Mouse (Mus musculus) heart, embryonic 11.5 days (tissue): Measurements from ENCODE around the gene Tanc2. TPM values are rescaled to one million over a fixed set of nuclear protein-coding genes. Genes with fewer than 3 reads are reported as not detected.

Experiments used
- ATAC-seq: fragments of 200-750 bp; cut with Nextera tagmentation; replicated peaks from 2 replicates; pipeline ENCODE4 v1.8.0; 2017; ENCODE audit warnings: moderate library complexity; ENCODE audit not compliant: insufficient number of reproducible peaks, low FRiP score, low TSS enrichment
- H3K27ac ChIP-seq: fragments of 300-500 bp; sonication (generic); 2 replicates; pipeline ENCODE4 v1.5.1; 2014; ENCODE audit warnings: mild to moderate bottlenecking, low read depth, low read length
- H3K27me3 ChIP-seq: fragments of 300-500 bp; sonication (generic); 2 replicates; pipeline ENCODE4 v1.6.1; 2014; ENCODE audit warnings: mild to moderate bottlenecking, low read length, mixed read lengths; ENCODE audit not compliant: control insufficient read depth, insufficient read depth
- H3K36me3 ChIP-seq: fragments of 300-500 bp; sonication (generic); 2 replicates; pipeline ENCODE4 v1.6.1; 2014; ENCODE audit warnings: mild to moderate bottlenecking, low read length, moderate library complexity, mixed read lengths; ENCODE audit not compliant: control insufficient read depth, insufficient read depth
- H3K4me1 ChIP-seq: fragments of 300-500 bp; sonication (generic); 2 replicates; pipeline ENCODE4 v1.6.1; 2014; ENCODE audit warnings: low read length; ENCODE audit not compliant: control insufficient read depth, insufficient read depth
- H3K4me2 ChIP-seq: fragments of 300-500 bp; sonication (generic); 2 replicates; pipeline ENCODE4 v1.6.1; 2014; ENCODE audit warnings: mild to moderate bottlenecking, moderate library complexity
- H3K4me3 ChIP-seq: fragments of 300-500 bp; sonication (generic); 2 replicates; pipeline ENCODE4 v1.5.1; 2014; ENCODE audit warnings: low read depth, low read length
- H3K9ac ChIP-seq: fragments of 300-500 bp; sonication (generic); 2 replicates; pipeline ENCODE4 v1.6.1; 2014; ENCODE audit warnings: mild to moderate bottlenecking, low read depth, low read length, moderate library complexity
- H3K9me3 ChIP-seq: fragments of 300-500 bp; sonication (generic); replicated peaks from 2 replicates; pipeline ENCODE4 v1.6.1; 2016; ENCODE audit warnings: low read length; ENCODE audit not compliant: control insufficient read depth
- WGBS: fragments of 180-500 bp; shearing (Covaris S2); extraction: QIAGEN DNeasy Blood & Tissue Kit; methylation state at CpG from one replicate; pipeline ENCODE4 v1.1.7; 2014; ENCODE audit not compliant: insufficient replicate concordance; 5-methylcytosine and 5-hydroxymethylcytosine counted together
- polyA plus RNA-seq: library from polyadenylated mRNA; unstranded; fragments of >200 nt; fragmentation: Nextera tagmentation; extraction: Ambion mirVana; gene quantifications from 2 replicates; pipeline ENCODE4 v1.2.1, GENCODE M21; 2014

Gene Tanc2
- polyA plus RNA-seq, 1 experiment from 2014 or later, result 24.8 TPM

DNA sequence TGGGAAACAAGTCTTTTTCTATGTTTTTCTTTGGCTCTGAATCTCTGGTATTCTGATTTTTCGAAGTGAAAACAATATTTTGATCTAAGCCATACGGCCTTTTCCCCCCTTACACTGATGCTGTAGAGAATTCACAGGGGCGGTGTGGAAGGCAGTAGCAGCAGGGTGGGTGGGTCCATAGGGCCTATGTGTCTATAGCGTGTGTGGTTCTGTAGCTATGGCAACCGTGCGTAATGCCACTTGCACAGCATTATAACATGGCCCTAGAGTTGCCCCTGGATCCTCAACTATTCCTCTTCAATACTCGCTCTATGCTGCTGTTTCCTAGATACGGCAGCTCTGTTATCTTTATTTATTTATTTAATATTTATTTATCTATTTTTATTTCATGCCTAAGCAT lies 32.5 kb upstream of the Tanc2 start:
- H3K4me3 ChIP-seq, result no peak overlapping the region
- H3K4me1 ChIP-seq, result peaks cover 6% of the 10 kb centered on the region
- H3K4me2 ChIP-seq, result no peak overlapping the region
- WGBS, result 79% methylated on average over 8 of the region's 8 CpGs
- no peak overlapping the region for H3K27ac ChIP-seq
- no peak overlapping the region for H3K9ac ChIP-seq
- H3K9me3 ChIP-seq, result no peaks in the 10 kb centered on the region
- ATAC-seq, result no peak
- no peaks in the 10 kb centered on the region for H3K36me3 ChIP-seq
- no peaks in the 10 kb centered on the region for H3K27me3 ChIP-seq

DNA sequence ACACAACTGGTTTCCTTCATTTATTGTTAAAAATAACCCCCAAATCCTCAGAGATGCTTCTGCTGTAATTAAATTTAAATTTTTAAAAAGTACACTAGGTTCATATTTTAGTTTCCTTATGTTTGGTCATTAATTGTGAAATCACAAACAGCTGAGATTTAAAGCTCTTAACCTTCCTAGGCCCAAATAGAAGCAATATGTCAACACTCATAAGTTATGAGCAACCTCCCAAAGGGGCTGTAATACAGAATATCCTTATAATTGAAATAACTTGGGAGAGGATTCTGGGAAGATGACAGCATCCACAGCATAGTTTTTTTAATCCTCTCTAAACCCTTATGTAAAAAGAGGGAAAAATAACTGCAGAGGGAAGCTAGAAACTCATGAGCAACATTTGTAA lies 31.7 kb upstream of the Tanc2 start:
- no peak overlapping the region for H3K4me3 ChIP-seq
- H3K4me2 ChIP-seq, result no peak overlapping the region
- H3K27me3 ChIP-seq, result no peaks in the 10 kb centered on the region
- ATAC-seq, result no peak
- no peaks in the 10 kb centered on the region for H3K9me3 ChIP-seq
- no peak overlapping the region for H3K9ac ChIP-seq
- peaks cover 4% of the 10 kb centered on the region for H3K4me1 ChIP-seq
- H3K27ac ChIP-seq, result no peak overlapping the region
- no peaks in the 10 kb centered on the region for H3K36me3 ChIP-seq

DNA sequence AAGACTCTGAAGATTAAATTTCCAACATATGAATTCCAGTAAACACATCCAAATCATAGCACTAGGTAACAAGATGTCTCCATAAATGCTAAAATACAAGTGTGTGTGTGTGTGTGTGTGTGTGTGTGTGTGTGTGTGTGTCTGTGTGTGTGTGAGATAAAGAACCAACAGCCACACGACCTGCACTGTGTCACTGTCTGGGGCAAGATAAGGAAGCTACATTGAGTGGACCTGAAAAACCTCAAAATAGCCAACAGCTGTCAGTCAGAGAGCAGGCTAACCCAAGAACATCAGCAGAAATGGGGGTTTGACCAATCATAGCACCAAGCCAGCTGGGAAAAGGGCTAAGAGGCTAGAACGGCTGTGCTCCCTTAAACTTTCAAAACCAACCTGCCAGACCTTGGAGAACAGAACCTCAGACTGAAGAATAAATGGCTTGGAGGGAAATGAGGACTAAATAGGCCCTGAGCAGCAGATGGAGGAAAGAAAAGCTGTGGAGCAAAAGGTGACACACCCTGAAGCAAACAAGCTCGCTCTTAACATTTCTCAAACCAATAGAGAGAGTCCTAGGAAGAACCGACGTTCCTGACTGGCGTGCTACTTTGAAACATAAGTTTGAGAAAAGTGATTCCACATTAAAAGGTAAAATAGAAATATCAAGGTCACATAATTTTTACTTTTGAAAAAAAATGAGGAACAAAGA lies 30.8 kb upstream of the Tanc2 start:
- Histone ChIP-seq H3K27me3 (no peaks in the 10 kb centered on the region), H3K9ac (no peak overlapping the region), H3K36me3 (no peaks in the 10 kb centered on the region), H3K27ac (peak overlapping the region; percentile 46; the same call in 1 of the 2 replicates), H3K4me3 (no peak overlapping the region), H3K9me3 (no peaks in the 10 kb centered on the region), H3K4me1 (peaks cover 4% of the 10 kb centered on the region), H3K4me2 (peak overlapping the region; percentile 4; the same call in 1 of the 2 replicates)
- ATAC-seq, result peak; percentile 77
- 41% methylated on average over 6 of the region's 6 CpGs for WGBS

DNA sequence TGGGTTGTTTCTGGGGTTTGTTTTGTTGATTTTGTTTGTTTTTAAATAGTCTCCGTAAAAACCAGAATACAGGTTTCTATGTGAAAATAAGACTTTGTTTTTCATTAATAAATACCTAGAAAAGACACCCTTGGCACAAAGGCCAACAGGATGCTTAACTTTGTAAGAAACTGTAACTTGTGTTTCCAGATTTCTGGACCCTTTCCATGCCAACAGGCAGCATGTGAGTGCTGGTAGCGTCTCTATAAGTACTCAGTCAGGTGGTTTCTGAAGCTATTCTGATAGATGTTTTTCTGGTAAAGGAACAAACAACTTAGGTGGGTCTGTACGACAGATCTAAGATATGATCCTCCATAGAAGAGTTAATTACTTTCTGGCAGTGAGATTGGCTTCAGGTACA lies 26.2 kb upstream of the Tanc2 start:
- Histone ChIP-seq H3K27ac (no peak overlapping the region), H3K36me3 (no peaks in the 10 kb centered on the region), H3K9ac (no peak overlapping the region), H3K4me2 (no peak overlapping the region), H3K27me3 (no peaks in the 10 kb centered on the region), H3K4me3 (no peak overlapping the region), H3K9me3 (no peaks in the 10 kb centered on the region), H3K4me1 (peaks cover 7% of the 10 kb centered on the region; the same call in 1 of the 2 replicates)
- WGBS, result 86% methylated on average over 3 of the region's 3 CpGs
- ATAC-seq, result no peak

DNA sequence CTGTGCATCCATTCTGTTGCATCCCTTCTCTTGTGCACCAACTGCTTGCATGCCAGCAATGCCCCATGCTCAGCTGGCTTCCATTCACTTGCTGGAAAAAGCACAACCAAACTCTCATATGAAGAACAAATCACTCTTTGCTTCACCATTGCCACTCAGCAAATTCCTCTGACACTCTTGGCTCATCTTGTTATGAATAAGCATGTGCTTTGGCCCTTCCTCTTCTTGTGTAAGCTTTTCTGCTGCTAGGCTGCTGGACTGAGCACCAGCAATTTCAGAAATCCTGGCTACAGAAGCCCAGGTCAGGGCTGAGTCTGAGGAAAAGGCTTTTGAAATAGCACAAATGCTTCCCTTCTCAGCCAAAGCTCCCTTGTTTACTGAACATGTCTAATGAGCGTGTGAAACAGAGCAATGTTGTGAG lies 22.6 kb upstream of the Tanc2 start:
- Histone ChIP-seq H3K4me3 (no peak overlapping the region), H3K27me3 (no peaks in the 10 kb centered on the region), H3K9ac (no peak overlapping the region), H3K4me2 (no peak overlapping the region), H3K36me3 (no peaks in the 10 kb centered on the region), H3K27ac (no peak overlapping the region), H3K4me1 (0 out of 2 replicates have a peak, but pooled peaks cover 2% of the 10 kb centered on the region), H3K9me3 (no peaks in the 10 kb centered on the region)
- no peak for ATAC-seq
- WGBS, result 63% methylated on average over 1 of the region's 1 CpGs

DNA sequence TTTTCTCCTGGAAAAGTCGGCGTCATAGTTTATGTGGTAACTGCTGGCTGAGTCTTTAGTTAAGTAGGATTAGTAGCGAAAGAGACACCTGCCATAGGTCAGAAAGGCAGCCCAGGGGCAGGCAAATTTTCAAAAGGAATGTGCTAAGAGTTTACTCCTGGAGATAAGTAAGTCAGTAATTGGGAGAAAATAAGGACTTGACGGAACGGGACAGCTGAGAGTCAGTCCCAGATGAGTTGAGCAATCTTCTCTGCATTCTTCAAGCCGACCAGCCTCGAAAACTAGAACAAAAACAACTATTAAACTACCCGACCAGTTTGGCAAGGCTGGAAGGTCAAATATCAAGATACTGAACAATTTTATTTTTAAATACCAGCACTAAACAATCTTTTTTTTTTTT lies 17.8 kb upstream of the Tanc2 start:
- H3K4me2 ChIP-seq, result no peak overlapping the region
- 0 out of 2 replicates have a peak, but pooled peaks cover 2% of the 10 kb centered on the region for H3K4me1 ChIP-seq
- H3K36me3 ChIP-seq, result no peaks in the 10 kb centered on the region
- ATAC-seq, result no peak
- no peaks in the 10 kb centered on the region for H3K9me3 ChIP-seq
- H3K27ac ChIP-seq, result no peak overlapping the region
- H3K27me3 ChIP-seq, result no peaks in the 10 kb centered on the region
- no peak overlapping the region for H3K9ac ChIP-seq
- no peak overlapping the region for H3K4me3 ChIP-seq
- WGBS, result 71% methylated on average over 8 of the region's 8 CpGs

DNA sequence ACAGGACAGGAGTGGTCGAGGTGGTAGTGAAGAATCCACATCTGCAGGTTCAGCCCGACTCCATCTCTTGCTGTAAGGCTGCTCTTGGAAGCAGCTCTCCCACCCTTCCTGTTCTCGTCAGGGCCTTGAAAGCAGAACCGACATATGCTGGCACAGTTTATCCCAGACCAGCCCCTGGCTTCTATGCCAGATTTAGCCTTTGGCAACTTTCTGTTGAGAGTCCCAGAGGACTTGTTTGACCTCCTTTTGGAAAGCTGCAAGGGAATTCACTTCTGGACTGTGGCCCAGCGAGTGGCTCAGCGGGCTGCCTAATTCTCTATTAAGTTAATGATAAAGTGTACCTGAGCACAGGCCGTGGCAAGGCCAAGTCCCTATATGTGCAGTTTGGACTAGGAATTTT lies 15.5 kb upstream of the Tanc2 start:
- H3K36me3 ChIP-seq, result no peaks in the 10 kb centered on the region
- H3K4me1 ChIP-seq, result no peaks in the 10 kb centered on the region
- H3K4me3 ChIP-seq, result no peak overlapping the region
- H3K27me3 ChIP-seq, result no peaks in the 10 kb centered on the region
- ATAC-seq, result no peak
- 71% methylated on average over 7 of the region's 7 CpGs for WGBS
- no peaks in the 10 kb centered on the region for H3K9me3 ChIP-seq
- H3K4me2 ChIP-seq, result no peak overlapping the region
- H3K27ac ChIP-seq, result no peak overlapping the region
- no peak overlapping the region for H3K9ac ChIP-seq

DNA sequence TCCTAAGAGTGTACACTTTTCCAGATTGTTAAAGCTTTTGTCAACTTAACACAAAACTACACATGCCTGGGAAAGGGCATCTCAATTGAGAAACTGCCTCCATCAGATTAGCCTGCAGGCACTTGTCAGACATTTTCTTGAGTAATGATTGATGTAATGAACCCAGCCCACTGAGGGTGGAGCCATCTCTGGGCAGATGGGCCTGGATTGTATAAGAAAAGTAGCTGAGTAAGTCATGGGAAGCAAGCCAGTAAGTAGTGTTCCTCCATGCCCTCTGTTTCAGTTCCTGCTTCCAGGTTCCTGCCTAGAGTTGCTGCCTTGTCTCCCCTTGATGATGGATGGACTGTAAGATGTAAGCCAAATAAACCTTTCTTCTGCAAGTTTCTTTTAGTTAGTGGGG lies 12.6 kb upstream of the Tanc2 start:
- Histone ChIP-seq H3K27me3 (no peaks in the 10 kb centered on the region), H3K4me2 (no peak overlapping the region), H3K4me3 (no peak overlapping the region), H3K9me3 (no peaks in the 10 kb centered on the region), H3K4me1 (no peaks in the 10 kb centered on the region), H3K9ac (no peak overlapping the region), H3K36me3 (no peaks in the 10 kb centered on the region), H3K27ac (no peak overlapping the region)
- ATAC-seq, result no peak

DNA sequence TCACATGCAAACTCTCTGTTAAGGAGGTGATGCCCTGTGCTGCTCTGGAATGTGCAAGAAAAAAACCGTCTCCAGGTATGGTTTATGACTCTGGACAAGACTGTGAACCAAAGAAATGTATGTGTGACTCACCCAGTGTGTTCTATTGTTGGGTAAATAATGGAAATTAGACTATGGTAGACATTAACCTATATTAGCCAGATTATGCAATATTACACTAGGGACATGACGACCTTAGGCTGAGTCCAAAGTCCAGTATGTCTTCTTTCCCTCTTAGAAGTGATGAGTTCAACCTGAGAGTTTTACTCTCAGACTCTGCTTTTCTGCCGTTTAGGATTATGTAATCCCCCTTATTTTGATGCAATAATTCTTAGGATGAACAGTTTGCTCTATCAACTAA lies 7.8 kb upstream of the Tanc2 start:
- 78% methylated on average over 3 of the region's 3 CpGs for WGBS
- Histone ChIP-seq H3K9ac (no peak overlapping the region), H3K27ac (no peak overlapping the region), H3K27me3 (no peaks in the 10 kb centered on the region), H3K9me3 (no peaks in the 10 kb centered on the region), H3K4me1 (no peaks in the 10 kb centered on the region), H3K4me3 (no peak overlapping the region), H3K4me2 (no peak overlapping the region), H3K36me3 (no peaks in the 10 kb centered on the region)
- ATAC-seq, result no peak
